Mouse (Mus musculus) forebrain, embryonic 11.5 days (tissue): ENCODE measurements around the gene Nfe2l3. TPM values are rescaled to one million over a fixed set of nuclear protein-coding genes. Genes with fewer than 3 reads are reported as not detected.
A peak's percentile ranks its signal among the peaks of the same experiment; 100 is the strongest.

ENCODE experiments used
- ATAC-seq: fragments of 200-750 bp; cut with Nextera tagmentation; replicated peaks from 2 replicates; pipeline ENCODE4 v1.8.0; 2017; ENCODE audit warnings: moderate TSS enrichment; ENCODE audit not compliant: low FRiP score
- DNase-seq: peaks from one replicate; pipeline ENCODE4 v3.0.0-alpha.2; 2017; ENCODE audit warnings: low spot score
- H3K27ac ChIP-seq: fragments of 300-500 bp; sonication (generic); 2 replicates; pipeline ENCODE4 v1.5.1; 2014; ENCODE audit warnings: low read depth, low read length
- H3K27me3 ChIP-seq: fragments of 300-500 bp; sonication (generic); 2 replicates; pipeline ENCODE4 v1.6.1; 2014; ENCODE audit warnings: mild to moderate bottlenecking, low read length, mixed read lengths; ENCODE audit not compliant: control insufficient read depth, insufficient read depth
- H3K36me3 ChIP-seq: fragments of 300-500 bp; sonication (generic); 2 replicates; pipeline ENCODE4 v1.6.1; 2014; ENCODE audit warnings: mild to moderate bottlenecking, low read length, moderate library complexity, mixed read lengths; ENCODE audit not compliant: control insufficient read depth, insufficient read depth
- H3K4me1 ChIP-seq: fragments of 300-500 bp; sonication (generic); replicated peaks from 2 replicates; pipeline ENCODE4 v1.6.1; 2014; ENCODE audit warnings: low read length, mixed read lengths; ENCODE audit not compliant: control insufficient read depth, insufficient read depth
- H3K4me2 ChIP-seq: fragments of 300-500 bp; sonication (generic); 2 replicates; pipeline ENCODE4 v1.6.1; 2014; ENCODE audit warnings: low read depth, mild to moderate bottlenecking, low read length, moderate library complexity, mixed read lengths; ENCODE audit not compliant: severe bottlenecking
- H3K4me3 ChIP-seq: fragments of 300-500 bp; sonication (generic); 2 replicates; pipeline ENCODE4 v1.5.1; 2014; ENCODE audit warnings: low read depth, low read length
- H3K9ac ChIP-seq: fragments of 300-500 bp; sonication (generic); 2 replicates; pipeline ENCODE4 v1.6.1; 2014; ENCODE audit warnings: low read length
- H3K9me3 ChIP-seq: fragments of 300-500 bp; sonication (generic); 2 replicates; pipeline ENCODE4 v1.6.1; 2016; ENCODE audit warnings: low read length, mixed read lengths; ENCODE audit not compliant: control insufficient read depth
- WGBS: fragments of 180-500 bp; shearing (Covaris S2); extraction: QIAGEN DNeasy Blood & Tissue Kit; methylation state at CpG from one replicate; pipeline ENCODE4 v1.1.7; 2014; 5-methylcytosine and 5-hydroxymethylcytosine counted together
- polyA plus RNA-seq: library from polyadenylated mRNA; unstranded; fragments of >200 nt; fragmentation: Nextera tagmentation; extraction: Ambion mirVana; gene quantifications from 2 replicates; pipeline ENCODE4 v1.2.1, GENCODE M21; 2014

Gene Nfe2l3
- polyA plus RNA-seq, 1 experiment from 2014 or later = 1.5 TPM

GRCm38 (mm10) chr6:51424537-51424936, 7.9 kb upstream of the Nfe2l3 start:
- no peaks in the 10 kb centered on the region for H3K4me1 ChIP-seq
- ATAC-seq (no peak), DNase-seq (no peak)
- H3K36me3 ChIP-seq = no peaks in the 10 kb centered on the region
- no peak overlapping the region for H3K4me2 ChIP-seq
- no peak overlapping the region for H3K9ac ChIP-seq
- H3K9me3 ChIP-seq = no peaks in the 10 kb centered on the region; the same call in 1 of the 2 replicates
- no peak overlapping the region for H3K27ac ChIP-seq
- WGBS = 92% methylated on average over 2 of the region's 2 CpGs
- H3K4me3 ChIP-seq = no peak overlapping the region
- no peaks in the 10 kb centered on the region for H3K27me3 ChIP-seq

GRCm38 (mm10) chr6:51434270-51434669, 1.8 kb downstream of the Nfe2l3 start:
- Histone ChIP-seq H3K9me3 (no peaks in the 10 kb centered on the region), H3K27me3 (peaks cover 34% of the 10 kb centered on the region), H3K4me3 (no peak overlapping the region), H3K9ac (no peak overlapping the region), H3K4me2 (no peak overlapping the region), H3K36me3 (no peaks in the 10 kb centered on the region), H3K27ac (no peak overlapping the region), H3K4me1 (peaks cover 7% of the 10 kb centered on the region)
- no peak for ATAC-seq
- peak; percentile 36 for DNase-seq
- WGBS = 42% methylated on average over 7 of the region's 7 CpGs

- Histone ChIP-seq H3K4me1 (peaks cover 7% of the 10 kb centered on the region), H3K4me3 (no peak overlapping the region), H3K27ac (no peak overlapping the region), H3K9me3 (no peaks in the 10 kb centered on the region), H3K9ac (no peak overlapping the region), H3K36me3 (no peaks in the 10 kb centered on the region), H3K4me2 (no peak overlapping the region), H3K27me3 (peaks cover 26% of the 10 kb centered on the region)
- ATAC-seq = no peak
- WGBS = 87% methylated on average over 4 of the region's 4 CpGs
- no peak for DNase-seq
These were observed 5.2 kb downstream of the Nfe2l3 start for GRCm38 (mm10) chr6:51437665-51438064.

GRCm38 (mm10) chr6:51438826-51439330, 6.4 kb downstream of the Nfe2l3 start:
- H3K9ac ChIP-seq = no peak overlapping the region
- DNase-seq (no peak), ATAC-seq (no peak)
- H3K27ac ChIP-seq = no peak overlapping the region
- no peaks in the 10 kb centered on the region for H3K4me1 ChIP-seq
- H3K36me3 ChIP-seq = no peaks in the 10 kb centered on the region
- H3K4me3 ChIP-seq = no peak overlapping the region
- 89% methylated on average over 9 of the region's 9 CpGs for WGBS
- H3K9me3 ChIP-seq = no peaks in the 10 kb centered on the region
- no peak overlapping the region for H3K4me2 ChIP-seq
- peaks cover 14% of the 10 kb centered on the region for H3K27me3 ChIP-seq

- H3K27ac ChIP-seq = no peak overlapping the region
- ATAC-seq = no peak
- no peaks in the 10 kb centered on the region for H3K36me3 ChIP-seq
- 58% methylated on average over 9 of the region's 9 CpGs for WGBS
- no peak overlapping the region for H3K4me2 ChIP-seq
- H3K4me1 ChIP-seq = no peaks in the 10 kb centered on the region
- DNase-seq = no peak
- no peak overlapping the region for H3K9ac ChIP-seq
- no peak overlapping the region for H3K4me3 ChIP-seq
- H3K27me3 ChIP-seq = no peaks in the 10 kb centered on the region
- no peaks in the 10 kb centered on the region for H3K9me3 ChIP-seq
These were observed 9.8 kb downstream of the Nfe2l3 start for GRCm38 (mm10) chr6:51442191-51442835.

GRCm38 (mm10) chr6:51452927-51453503, 20.5 kb downstream of the Nfe2l3 start:
- H3K27me3 ChIP-seq = no peaks in the 10 kb centered on the region
- H3K27ac ChIP-seq = no peak overlapping the region
- H3K4me1 ChIP-seq = no peaks in the 10 kb centered on the region
- H3K9me3 ChIP-seq = no peaks in the 10 kb centered on the region
- no peak for ATAC-seq
- no peak overlapping the region for H3K4me2 ChIP-seq
- H3K4me3 ChIP-seq = no peak overlapping the region
- no peaks in the 10 kb centered on the region for H3K36me3 ChIP-seq
- H3K9ac ChIP-seq = no peak overlapping the region
- 77% methylated on average over 7 of the region's 7 CpGs for WGBS
- DNase-seq = no peak

GRCm38 (mm10) chr6:51454949-51455348, 22.5 kb downstream of the Nfe2l3 start:
- WGBS = 65% methylated on average over 3 of the region's 3 CpGs

GRCm38 (mm10) chr6:51456198-51456597, 23.7 kb downstream of the Nfe2l3 start:
- DNase-seq (no peak), ATAC-seq (no peak)
- Histone ChIP-seq H3K36me3 (peaks cover 11% of the 10 kb centered on the region), H3K27ac (no peak overlapping the region), H3K9ac (no peak overlapping the region), H3K4me3 (no peak overlapping the region), H3K4me1 (no peaks in the 10 kb centered on the region), H3K27me3 (no peaks in the 10 kb centered on the region), H3K4me2 (no peak overlapping the region), H3K9me3 (no peaks in the 10 kb centered on the region)
- 79% methylated on average over 1 of the region's 1 CpGs for WGBS

More at GRCm38 (mm10) chr6:51454949-51455348, 22.5 kb downstream of the Nfe2l3 start:
- H3K27me3 ChIP-seq = no peaks in the 10 kb centered on the region
- no peak for ATAC-seq
- H3K9ac ChIP-seq = no peak overlapping the region
- H3K36me3 ChIP-seq = peaks cover 4% of the 10 kb centered on the region
- no peaks in the 10 kb centered on the region for H3K4me1 ChIP-seq
- H3K9me3 ChIP-seq = no peaks in the 10 kb centered on the region
- H3K27ac ChIP-seq = no peak overlapping the region
- no peak overlapping the region for H3K4me2 ChIP-seq
- no peak overlapping the region for H3K4me3 ChIP-seq
- no peak for DNase-seq

GRCm38 (mm10) chr6:51457283-51457682, 24.8 kb downstream of the Nfe2l3 start:
- Histone ChIP-seq H3K36me3 (peaks cover 16% of the 10 kb centered on the region), H3K4me3 (no peak overlapping the region), H3K27ac (no peak overlapping the region), H3K27me3 (no peaks in the 10 kb centered on the region), H3K4me1 (no peaks in the 10 kb centered on the region), H3K9me3 (no peaks in the 10 kb centered on the region), H3K4me2 (no peak overlapping the region), H3K9ac (no peak overlapping the region)
- 84% methylated on average over 3 of the region's 3 CpGs for WGBS
- ATAC-seq (no peak), DNase-seq (no peak)
